Mouse (Mus musculus) G1E (cell line): ENCODE measurements around the gene Clic3. TPM values are rescaled to one million over a fixed set of nuclear protein-coding genes. Genes with fewer than 3 reads are reported as not detected.
A peak's percentile ranks its signal among the peaks of the same experiment; 100 is the strongest.
"Not testable (repeated sequence)": the region's sequence is repeated elsewhere in the genome, so short reads cannot be mapped to it uniquely, and the experiment has no call there.

Source experiments
- ATAC-seq: 2 replicates; pipeline ENCODE4 v1.8.0; 2016; ENCODE audit warnings: mild to moderate bottlenecking; ENCODE audit not compliant: insufficient number of reproducible peaks, poor library complexity, low FRiP score, severe bottlenecking; ENCODE audit errors: extremely low read depth
- DNase-seq: peaks from one replicate; pipeline ENCODE4 v3.0.0; 2012; ENCODE audit warnings: low spot score
- H3K27me3 ChIP-seq: 2 replicates; pipeline ENCODE4 v1.6.1; 2012; ENCODE audit warnings: mild to moderate bottlenecking, low read length, inconsistent platforms; ENCODE audit not compliant: insufficient read depth
- H3K36me3 ChIP-seq: replicated peaks from 2 replicates; pipeline ENCODE3; 2012; ENCODE audit warnings: mild to moderate bottlenecking, inconsistent platforms
- H3K4me1 ChIP-seq: 2 replicates; pipeline ENCODE4 v1.6.1; 2012; ENCODE audit warnings: low read depth, low read length, inconsistent platforms, mixed read lengths; ENCODE audit not compliant: insufficient read depth
- H3K4me3 ChIP-seq: 2 replicates; pipeline ENCODE4 v1.5.1; 2012; ENCODE audit warnings: low read depth, mild to moderate bottlenecking, inconsistent platforms, low read length, moderate library complexity, mixed read lengths
- H3K9me3 ChIP-seq: replicated peaks from 2 replicates; pipeline ENCODE4 v1.6.1; 2012; ENCODE audit warnings: inconsistent platforms
- CTCF ChIP-seq: IDR thresholded peaks from 2 replicates; pipeline ENCODE4 v1.5.1; 2012; ENCODE audit warnings: low read depth, low read length, inconsistent platforms, mixed read lengths
- GATA1 ChIP-seq: IDR thresholded peaks from 2 replicates; pipeline ENCODE4 v1.6.1; 2012; ENCODE audit warnings: borderline replicate concordance, low read length, inconsistent platforms, mixed read lengths
- GATA2 ChIP-seq: IDR thresholded peaks from 2 replicates; pipeline ENCODE4 v1.6.1; 2012; ENCODE audit warnings: low read depth, low read length, inconsistent platforms, borderline replicate concordance
- POLR2AphosphoS5 ChIP-seq: IDR thresholded peaks from 2 replicates; pipeline ENCODE4 v1.6.1; 2012; ENCODE audit warnings: low read depth, low read length, inconsistent platforms; ENCODE audit not compliant: insufficient replicate concordance
- TAL1 ChIP-seq: conservative IDR thresholded peaks from 2 replicates; pipeline ENCODE4 v1.6.1; 2012; ENCODE audit warnings: low read depth, low read length, inconsistent platforms, mixed read lengths
- polyA plus RNA-seq: library from polyadenylated mRNA; stranded (reverse); fragments of >175 nt; gene quantifications from 2 replicates; pipeline ENCODE4 v1.2.3, GENCODE M21; 2012
- total RNA-seq, 2 experiments: library from RNA; stranded (forward) in 1 of 2; stranded (reverse) in 1 of 2; fragments of 200-1000 nt in 1 of 2; fragments of >200 nt in 1 of 2; fragmentation: Nextera tagmentation in 1 of 2; gene quantifications; 2 replicates each; pipeline ENCODE4 v1.2.3; 2014 to 2017

Gene Clic3
- total RNA-seq (2014; fragmentation: Nextera tagmentation) (not detected in 2 replicates), total RNA-seq (2017) (0.22 TPM in 1 of 2 replicates, not detected in the other), polyA plus RNA-seq (not detected in 2 replicates)

- peaks cover 29% of the 10 kb centered on the region for H3K4me1 ChIP-seq
- no peak within 1 kb of the TSS for H3K4me3 ChIP-seq
Measured at GRCm38 (mm10) chr2:25456205-25456953, at the start of gene Clic3. Gene Clic3 (plus strand): TSS chr2:25456838.

GRCm38 (mm10) chr2:25408908-25409307 lies 47.7 kb upstream of the Clic3 start:
- H3K4me3 ChIP-seq: no peak overlapping the region
- H3K9me3 ChIP-seq: no peaks in the 10 kb centered on the region
- TF ChIP-seq CTCF (no peak), GATA2 (no peak), TAL1 (no peak), GATA1 (no peak), POLR2AphosphoS5 (no peak)
- DNase-seq (no peak), ATAC-seq (no peak)
- H3K4me1 ChIP-seq: no peaks in the 10 kb centered on the region; the same call in 1 of the 2 replicates
- H3K36me3 ChIP-seq: no peaks in the 10 kb centered on the region
- H3K27me3 ChIP-seq: peaks cover 51% of the 10 kb centered on the region

More at GRCm38 (mm10) chr2:25456205-25456953, at the start of gene Clic3:
- ATAC-seq (no peak), DNase-seq (no peak)
- no peaks in the 10 kb centered on the region for H3K9me3 ChIP-seq
- TF ChIP-seq GATA1 (no peak), POLR2AphosphoS5 (no peak), GATA2 (no peak)
- peaks cover 29% of the 10 kb centered on the region for H3K36me3 ChIP-seq
- H3K27me3 ChIP-seq: peaks cover 18% of the 10 kb centered on the region

- H3K4me3 ChIP-seq, H3K36me3 ChIP-seq, ATAC-seq, H3K4me1 ChIP-seq, DNase-seq, H3K9me3 ChIP-seq: not testable (repeated sequence)
- peaks cover 24% of the 10 kb centered on the region for H3K27me3 ChIP-seq
Measured at GRCm38 (mm10) chr2:25413436-25413835, 43.2 kb upstream of the Clic3 start.

- peaks cover 7% of the 10 kb centered on the region; the same call in 1 of the 2 replicates for H3K4me1 ChIP-seq
- no peaks in the 10 kb centered on the region for H3K36me3 ChIP-seq
- H3K9me3 ChIP-seq: no peaks in the 10 kb centered on the region
- TF ChIP-seq CTCF (no peak), POLR2AphosphoS5 (no peak), GATA1 (no peak), GATA2 (no peak), TAL1 (no peak)
- ATAC-seq: no peak
- H3K27me3 ChIP-seq: peaks cover 16% of the 10 kb centered on the region
- no peak overlapping the region for H3K4me3 ChIP-seq
- no peak for DNase-seq
Measured at GRCm38 (mm10) chr2:25417426-25417825, 39.2 kb upstream of the Clic3 start.

GRCm38 (mm10) chr2:25421896-25422295 lies 34.7 kb upstream of the Clic3 start:
- H3K4me1 ChIP-seq: peaks cover 24% of the 10 kb centered on the region
- H3K27me3 ChIP-seq: peaks cover 42% of the 10 kb centered on the region
- DNase-seq (peak; percentile 59), ATAC-seq (no peak)
- no peak for TF ChIP-seq GATA1
- TF ChIP-seq GATA2: no peak
- TF ChIP-seq CTCF: peak; percentile 7; the same call in 1 of the 2 replicates
- H3K4me3 ChIP-seq: no peak overlapping the region
- H3K9me3 ChIP-seq: no peaks in the 10 kb centered on the region
- no peaks in the 10 kb centered on the region for H3K36me3 ChIP-seq

GRCm38 (mm10) chr2:25422587-25423410 lies 33.8 kb upstream of the Clic3 start, which contains the start of gene Fut7:
Gene Fut7 (plus strand): TSS chr2:25423267.
- Histone ChIP-seq H3K27me3 (peaks cover 38% of the 10 kb centered on the region), H3K4me1 (peaks cover 24% of the 10 kb centered on the region), H3K36me3 (no peaks in the 10 kb centered on the region), H3K4me3 (no peak within 1 kb of the TSS), H3K9me3 (no peaks in the 10 kb centered on the region)
- TF ChIP-seq POLR2AphosphoS5 (no peak), GATA1 (no peak), TAL1 (no peak), CTCF (no peak)
- ATAC-seq (no peak), DNase-seq (no peak)
